Mouse (Mus musculus): ENCODE measurements around the gene Anks1b.

Gene Anks1b

DNA sequence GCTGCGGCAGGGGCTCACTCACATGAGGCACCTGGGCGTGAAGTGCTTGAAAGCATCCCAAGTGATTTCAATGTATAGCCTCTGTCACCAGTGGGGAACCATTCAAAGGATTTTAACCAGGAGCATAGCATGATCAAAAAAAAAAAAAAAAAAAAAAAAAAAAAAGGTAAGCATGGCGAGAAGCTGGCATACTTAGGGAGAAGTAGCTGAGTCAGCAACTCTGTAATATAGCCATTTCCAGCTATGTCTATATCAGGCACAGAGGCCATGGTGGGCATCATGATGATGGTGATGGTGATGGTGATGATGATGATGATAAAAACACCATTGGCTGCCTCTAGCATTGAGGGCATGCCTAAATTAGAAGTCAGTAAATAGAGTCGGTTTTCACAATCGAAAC is 814.8 kb downstream of the Anks1b start:
- DNase-seq, result no peak

DNA sequence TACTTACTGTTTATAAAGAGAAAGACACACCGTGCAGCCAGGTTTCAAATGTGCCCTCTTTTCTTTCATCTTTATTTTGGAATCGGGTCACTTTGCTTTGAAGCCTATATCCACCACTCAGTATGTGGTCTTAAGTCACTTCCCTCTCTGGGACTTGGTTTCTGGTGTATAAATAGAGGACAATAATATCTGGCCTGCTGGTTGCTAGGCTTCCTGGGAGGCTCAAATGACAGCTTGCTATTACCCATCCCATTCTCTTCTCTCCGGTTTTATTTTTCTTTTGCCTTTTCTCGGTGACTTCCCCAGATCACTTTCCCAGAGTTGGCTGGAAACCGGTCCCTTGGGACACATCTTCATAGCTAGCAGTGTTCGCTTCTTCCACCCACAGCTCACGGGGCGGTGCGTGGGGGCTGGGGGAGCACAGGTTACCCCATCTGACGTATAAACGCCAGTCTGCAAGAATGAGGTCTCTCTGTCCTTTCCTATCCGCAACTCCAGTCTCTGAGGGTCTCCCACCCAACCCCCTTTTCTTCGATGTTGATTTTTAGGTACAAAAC is 815.5 kb downstream of the Anks1b start:
- DNase-seq, result no peak

DNA sequence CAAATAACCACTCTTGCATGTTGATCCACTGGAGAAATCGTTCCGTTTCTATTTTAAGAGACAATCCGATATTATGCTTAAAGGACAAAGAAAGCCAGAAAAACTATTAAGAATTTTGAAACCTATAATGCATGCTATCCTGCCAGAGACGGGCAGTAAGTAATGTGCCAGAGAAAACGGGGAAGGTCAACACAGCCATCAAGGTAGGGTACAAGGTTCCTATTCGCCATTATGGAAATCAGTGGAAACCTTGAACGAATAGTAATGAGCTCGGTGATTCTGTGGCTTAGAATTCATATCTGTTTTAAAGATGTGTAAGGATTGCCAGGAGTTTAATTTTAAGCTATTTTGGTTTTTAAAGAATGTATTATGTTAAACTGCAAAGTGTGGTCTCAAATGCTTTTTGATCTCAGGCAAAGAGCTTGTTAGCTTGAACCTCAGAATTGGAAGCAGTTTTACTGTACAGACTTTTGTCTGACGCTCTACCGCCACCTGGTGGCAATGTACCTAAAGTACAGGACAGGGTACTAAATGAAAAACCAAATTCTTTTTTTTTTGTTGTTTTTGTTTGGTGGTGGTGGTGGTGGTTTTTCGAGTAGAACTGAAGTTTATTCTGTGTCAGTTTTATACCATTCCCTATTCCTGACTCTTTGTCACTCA is 816.7 kb downstream of the Anks1b start:
- DNase-seq, result peak; percentile 69

DNA sequence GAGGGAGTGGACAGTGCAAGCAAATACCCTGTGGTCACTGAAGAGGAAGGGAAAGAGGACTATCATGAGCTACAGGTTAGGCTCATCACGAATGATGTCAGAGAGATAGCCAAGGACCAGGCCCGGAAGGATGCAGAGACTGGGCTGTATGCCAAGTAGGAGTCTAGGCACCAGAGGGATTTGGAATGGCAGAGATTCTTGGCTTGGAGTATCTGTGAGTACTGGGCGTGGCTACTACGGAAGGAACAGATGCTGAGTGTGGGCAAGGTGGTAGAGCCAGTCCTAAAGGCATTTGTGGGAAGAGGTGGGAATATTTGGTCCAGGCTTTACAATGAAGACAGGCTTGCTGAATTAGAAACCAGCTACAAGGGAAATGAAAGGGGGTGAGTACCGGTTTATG is 823.4 kb downstream of the Anks1b start:
- DNase-seq, result no peak

DNA sequence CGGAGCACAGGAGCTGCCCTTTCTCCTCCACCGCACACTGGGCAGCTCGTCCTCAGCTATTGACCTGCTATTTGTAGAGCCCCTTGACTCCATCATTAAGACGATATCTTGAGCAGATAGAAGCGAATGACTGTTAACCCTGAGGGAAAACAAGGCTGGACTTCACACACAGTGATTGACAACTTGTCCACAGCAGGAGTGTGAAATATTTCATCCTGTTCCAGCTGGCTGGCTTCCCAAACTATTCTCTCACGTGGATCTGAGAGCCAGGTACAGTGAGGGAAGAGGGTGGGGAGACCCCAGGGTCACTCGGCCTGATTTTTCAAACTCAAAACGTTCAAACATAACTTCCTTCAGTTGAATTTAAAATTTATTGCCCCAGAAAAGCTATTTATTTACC is 824.1 kb downstream of the Anks1b start:
- DNase-seq, result no peak

DNA sequence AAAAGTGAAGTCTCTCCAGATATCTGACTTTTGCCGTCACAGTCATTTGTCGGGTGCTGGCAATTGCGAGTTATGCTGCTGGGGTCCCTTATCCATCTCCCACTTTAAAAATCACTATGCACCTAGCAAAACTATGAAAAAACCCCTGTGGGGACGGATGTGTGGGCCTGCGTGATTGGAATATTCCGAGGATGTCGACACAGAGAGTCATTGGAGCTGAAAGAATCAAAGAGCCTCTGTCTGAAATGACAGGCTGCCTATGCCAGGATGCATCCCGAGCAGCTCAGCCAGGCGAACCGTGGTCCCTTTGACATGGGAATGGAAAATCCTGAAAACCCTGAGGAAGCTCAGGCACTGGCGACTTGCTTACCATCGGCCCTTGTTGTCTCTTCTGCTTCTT is 825.9 kb downstream of the Anks1b start:
- DNase-seq, result peak; percentile 56

DNA sequence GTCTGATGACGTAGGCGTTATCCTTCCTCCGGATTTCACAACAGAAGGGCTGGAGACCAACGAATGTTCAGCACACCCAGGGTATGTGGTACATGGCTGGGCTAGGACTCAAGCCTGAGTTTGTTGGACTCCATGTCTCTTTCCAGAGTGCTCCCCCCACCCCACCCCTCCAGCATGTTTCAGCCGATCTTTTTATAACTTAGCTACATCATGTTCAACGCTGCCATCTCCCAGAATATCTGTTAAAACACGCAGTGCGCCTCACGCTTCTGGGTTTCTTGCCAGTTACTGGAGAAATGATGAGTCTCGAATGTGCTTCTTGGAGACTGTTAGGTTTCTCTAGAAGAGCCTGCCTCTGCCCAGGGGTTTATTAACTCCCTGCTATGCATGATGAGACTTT is 831.3 kb downstream of the Anks1b start:
- DNase-seq, result no peak

DNA sequence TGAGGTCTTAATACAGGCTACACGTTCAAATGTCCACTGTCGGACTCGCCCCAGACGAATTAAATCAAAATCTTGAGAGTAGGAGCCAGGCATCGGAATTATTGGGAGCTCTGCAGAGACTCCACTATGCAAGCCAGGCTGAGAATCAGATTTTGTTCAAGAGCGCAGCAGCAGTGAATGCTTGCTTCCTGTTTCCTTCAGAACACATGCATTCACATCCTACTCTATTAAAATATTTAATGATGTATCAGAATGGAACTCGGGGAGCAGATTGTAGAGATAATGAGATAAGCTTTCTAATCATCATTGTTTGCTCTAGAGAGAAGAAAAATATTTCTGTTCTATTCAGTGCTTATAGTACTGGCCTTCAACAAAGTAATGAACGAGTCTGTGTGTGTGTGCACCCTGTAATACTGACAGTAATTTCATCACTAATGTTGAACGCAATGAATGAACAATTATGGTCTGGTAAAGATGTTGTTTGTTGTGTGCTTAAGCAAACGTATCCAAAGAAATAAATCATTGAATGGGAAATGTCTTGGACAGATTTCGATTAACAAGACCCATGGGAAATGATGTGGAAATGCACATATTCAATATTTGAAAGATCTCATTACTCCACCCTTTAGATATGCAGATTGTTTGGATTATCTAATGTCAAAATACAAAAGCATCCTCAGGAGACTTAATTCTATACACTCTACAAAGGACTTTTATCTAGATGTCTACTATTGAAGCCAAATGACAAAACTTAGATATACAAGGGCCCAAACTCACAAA is 835.7 kb downstream of the Anks1b start:
- DNase-seq, result no peak

DNA sequence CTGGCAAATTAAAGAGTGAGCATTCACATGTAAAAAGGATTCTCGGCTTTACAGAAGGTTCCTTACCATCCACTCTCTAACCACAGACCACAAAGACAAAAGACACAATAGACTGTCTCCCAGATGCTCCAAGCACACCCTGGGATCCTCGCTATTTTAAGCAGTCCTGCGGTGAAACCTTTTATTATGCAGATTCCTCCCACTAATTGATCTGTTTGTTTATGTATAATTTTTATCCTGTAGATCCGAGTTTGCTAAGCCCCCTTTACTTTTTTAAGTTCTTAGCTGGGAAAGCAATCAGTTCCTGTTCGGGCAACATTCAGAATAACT is 836.3 kb downstream of the Anks1b start:
- DNase-seq, result no peak

DNA sequence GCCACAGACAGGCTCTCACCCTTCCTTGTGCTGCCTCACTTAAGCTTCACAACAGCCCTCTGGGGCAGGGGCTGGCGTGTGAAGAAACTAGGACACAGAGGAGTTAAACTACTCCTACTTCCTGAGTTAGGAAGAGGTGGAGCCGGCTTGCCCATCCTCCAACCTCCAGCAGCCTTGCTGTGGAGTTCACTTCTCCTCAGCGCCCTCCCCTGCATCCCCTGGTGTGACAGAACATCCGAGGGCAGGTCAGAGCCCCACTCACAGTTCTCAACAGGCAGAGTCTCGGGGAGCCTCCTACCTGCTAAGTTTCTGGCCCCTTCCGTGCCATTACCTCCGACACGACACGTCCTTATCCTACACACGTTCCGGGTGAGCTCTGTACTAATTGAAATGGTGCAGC is 844.7 kb downstream of the Anks1b start:
- peak; percentile 29 for DNase-seq

DNA sequence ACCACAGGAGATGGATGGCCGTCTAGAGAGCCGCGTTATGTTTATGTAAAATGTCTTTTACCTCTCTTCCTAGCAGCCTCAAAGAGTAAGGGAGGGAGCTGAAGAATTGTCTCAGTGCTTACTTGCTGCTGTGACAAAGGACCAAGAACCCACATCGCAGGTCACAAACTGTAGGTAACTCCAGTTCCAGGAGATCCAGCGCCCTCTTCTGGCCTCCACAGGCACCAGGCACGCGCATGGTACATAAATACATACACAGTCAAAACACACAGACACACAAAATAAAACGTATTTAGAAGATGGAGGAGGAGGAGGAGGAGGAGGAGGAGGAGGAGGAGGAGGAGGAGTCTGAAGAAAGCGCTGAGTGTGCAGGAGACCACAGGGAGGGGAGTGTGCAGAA is 845.4 kb downstream of the Anks1b start:
- no peak for DNase-seq

DNA sequence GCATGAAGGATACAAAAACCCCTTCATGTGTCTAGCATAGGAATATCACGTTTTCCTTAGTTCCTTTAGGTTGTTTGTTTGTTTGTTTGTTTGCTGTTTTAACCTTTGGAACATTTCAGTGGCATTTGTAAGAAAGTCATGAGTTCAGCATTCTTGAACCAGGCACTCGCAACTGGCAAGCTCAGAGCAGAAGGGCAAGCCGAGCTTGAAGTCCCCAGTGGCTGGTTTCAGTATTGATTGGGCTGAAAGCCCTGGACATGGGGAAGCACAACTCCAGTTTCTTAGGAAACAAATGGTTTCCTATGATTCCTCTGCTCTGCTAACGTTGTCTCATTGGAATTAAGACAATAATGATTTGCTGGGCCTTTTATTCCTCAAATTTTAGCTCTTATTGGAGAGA is 846.7 kb downstream of the Anks1b start:
- no peak for DNase-seq

DNA sequence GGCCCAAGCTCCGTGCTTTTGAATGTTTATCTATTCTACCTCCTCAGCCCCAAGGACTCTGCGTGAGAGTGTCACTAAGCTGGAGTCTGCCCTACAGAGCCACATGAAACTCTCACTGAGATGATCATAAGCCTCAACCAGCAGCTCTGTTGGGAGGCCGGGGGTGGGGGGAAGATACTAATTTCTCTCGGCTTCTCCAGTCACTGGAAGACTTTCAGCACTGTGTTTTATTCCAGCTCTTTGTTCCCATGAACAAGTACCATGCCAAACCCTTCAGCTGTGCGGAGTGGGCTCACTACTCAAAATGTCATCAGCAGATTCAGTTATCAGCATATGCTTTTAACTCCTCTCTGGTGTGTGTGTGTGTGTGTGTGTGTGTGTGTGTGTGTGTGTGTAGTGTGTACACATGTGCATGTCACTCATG is 849.8 kb downstream of the Anks1b start:
- no peak for DNase-seq

DNA sequence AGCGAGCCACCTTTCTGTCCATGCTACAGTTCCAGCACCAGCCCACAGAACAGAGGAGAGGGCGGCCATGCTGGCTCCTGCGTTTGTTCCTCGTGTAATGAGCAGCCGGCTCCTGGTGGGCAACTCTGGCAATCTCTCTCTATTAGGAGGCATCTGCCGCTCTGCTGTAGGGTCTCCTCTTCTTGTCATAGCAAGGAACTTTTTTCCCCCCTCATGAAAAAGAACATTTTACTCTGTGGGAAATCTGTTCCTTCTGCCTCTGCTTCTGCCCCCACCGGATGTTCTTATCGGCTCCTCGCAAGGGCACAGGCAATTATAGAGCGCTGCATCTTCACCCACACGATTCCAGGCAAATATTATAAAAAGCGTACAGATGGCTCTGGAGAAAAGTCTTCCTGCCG is 850.6 kb downstream of the Anks1b start:
- DNase-seq, result no peak

DNA sequence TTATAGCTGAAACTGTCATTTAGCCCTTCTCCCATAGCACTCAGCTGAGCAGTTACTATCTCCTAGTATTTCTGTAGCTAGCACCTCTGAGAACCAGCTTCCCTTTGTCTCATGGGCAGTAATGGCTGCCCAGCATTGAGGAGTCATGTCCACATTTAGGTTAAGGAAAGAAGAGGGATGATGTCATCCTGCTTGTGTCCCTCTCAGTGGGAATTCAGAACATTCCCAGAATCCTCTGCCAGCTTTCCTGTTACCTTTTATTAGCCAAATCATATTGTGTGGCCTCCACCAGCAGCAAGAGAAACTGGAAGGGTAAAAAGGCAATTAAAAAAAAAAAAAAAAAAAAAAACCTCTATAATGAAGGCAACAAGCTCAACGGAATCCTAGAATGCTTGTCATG is 851.6 kb downstream of the Anks1b start:
- no peak for DNase-seq

DNA sequence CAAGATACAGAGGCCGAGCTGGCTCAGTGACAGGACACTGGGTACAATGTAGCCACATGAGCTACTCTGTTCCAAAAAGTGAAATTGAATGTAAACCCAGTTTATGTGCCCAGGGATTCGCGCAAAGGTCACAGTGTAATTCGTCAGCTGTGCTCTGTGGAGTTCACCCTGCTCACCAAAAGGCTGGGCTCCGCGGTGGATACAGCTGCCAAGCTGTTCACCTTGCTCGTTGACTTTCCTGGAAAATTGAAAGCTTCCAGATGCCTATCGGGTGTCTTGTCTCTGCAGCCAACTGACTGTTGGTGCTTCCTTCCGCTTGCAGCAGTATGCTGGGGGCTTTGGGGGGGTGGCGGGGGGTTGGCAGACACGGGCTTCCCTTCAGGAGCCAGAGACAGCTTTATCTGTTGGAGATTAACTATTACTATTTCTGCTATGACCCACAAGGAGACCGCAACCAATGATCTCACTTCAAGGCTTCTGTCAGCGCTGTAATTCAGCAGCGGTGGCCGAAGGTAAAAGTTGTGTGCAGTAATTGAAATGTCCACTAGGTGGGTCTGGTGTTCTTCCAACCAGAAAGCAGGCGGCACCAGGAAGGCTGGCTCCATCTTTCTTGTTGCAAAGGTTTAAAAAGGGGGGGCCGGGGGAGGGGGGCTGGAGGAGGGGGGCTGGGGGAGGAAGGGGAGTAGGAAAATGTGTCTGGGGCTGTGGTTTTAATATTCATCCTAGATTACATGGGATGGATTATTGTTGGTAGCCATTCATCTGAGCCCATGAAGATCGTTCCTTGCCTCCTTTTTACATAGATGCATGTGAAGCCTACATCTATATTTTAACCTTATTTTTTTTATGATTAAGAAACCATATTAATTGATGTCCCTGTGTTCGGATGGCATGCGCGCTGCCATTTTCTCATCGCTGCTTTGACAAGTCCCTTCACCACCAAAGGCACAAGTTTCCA is 855.4 kb downstream of the Anks1b start:
- DNase-seq, result peak; percentile 90

DNA sequence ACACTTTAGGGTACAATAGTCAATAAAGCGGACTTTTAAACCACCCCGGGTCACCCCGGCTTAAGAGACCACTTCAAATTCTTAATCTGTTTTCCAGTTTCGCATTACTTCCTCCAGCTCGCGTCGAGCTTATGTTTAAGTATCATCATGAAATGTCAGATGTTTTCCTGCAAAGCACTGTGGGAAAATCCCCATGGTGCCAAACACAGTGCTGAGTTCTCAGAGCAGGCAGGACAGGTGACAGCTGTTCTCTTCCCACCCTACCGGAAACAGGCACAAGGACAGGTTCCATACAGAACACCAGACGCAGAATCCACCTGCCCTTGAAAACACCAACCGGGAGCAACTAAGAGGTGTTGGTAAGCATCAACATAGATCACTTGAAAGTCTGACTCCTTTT is 856.2 kb downstream of the Anks1b start:
- peak; percentile 36 for DNase-seq

DNA sequence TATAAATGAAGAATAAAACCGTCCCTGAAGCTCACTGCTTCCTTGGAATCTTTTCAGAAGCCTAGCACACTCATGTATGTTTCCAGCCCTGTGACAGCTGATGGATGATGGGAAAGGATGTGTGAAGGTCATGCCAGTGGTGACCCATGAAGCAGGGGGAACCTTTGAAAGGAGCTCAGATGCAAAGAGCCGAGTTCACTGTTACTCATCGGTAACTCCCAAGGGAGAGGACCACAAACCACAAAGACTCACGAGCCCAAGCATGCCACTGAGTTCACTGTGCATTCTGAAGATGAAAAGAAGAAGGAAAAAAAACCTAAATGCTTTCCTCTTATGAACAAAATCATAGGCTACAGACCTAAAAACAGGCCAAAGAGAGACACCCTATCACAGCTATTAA is 859.5 kb downstream of the Anks1b start:
- DNase-seq, result no peak

DNA sequence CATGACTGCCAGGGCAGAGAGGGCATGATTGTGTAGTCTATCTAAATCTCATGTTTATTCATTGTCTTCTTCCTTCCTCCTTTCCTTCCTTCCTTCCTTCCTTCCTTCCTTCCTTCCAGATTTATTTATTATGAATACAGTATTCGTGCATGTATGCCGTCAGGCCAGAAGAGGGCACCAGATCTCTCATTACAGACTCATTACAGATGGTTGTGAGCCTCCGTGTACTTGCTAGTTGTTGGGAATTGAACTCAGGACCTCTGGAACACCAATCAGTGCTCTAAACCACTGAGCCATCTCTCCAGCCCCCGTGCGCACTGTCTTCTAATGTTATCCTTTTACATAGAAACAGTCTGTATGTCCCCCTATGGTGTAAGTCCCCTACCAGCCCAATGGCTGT is 860.3 kb downstream of the Anks1b start:
- peak; percentile 63 for DNase-seq

DNA sequence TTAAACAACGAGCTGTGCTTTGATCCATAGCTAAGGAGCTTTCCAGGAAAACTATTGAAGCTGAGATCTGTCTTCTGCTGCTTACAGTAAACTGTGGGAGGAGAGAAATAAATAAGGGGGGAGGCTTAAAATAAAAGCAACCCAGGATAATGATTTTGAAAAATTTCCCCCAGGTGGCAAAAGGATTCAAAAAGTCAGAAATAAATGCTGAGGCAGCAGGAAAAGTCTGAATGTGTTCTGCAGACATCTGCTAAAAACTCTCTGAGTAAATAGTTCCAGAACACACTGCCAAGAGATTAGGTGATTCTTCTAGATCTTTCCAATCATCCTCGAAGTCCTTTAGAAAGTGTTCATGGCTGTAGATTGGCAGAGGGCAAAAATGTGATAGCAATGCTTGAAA is 865.2 kb downstream of the Anks1b start:
- no peak for DNase-seq

DNA sequence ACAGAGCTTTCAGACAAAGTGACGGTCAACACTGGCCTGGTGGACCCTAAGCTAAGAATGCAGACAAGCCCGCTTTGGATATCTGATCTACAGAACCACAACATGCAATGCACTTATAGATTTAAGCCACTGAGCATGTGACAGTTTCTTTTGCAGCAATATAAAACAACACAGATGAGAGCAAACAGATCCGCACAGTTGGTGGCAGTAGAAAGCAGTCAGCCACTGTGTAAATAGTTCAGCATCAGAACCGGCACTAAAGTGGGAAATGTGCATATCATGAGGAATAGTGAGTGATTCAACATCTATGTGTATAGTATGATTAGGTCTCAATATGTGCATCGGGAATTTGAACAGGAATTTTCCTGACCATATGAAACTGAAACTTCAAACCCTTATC is 867.6 kb downstream of the Anks1b start:
- no peak for DNase-seq

DNA sequence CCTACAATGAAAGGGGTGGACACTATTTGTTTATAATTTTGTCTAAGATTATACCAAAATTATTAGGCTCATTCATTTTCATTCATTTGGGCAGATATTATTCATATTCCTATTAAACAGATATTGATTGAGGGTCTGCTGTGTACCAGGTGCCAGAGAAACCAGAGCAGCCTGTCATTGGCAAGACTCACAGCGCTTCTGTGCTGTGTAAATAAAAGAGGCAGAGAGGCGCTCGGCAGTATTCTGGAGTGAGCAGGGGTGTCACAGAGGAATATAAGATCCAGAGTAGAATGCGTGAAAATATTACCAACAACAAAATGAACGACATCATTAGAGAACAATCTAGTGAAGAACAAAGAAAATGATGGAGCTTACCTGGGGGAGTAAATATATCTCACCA is 878.6 kb downstream of the Anks1b start:
- DNase-seq, result no peak

DNA sequence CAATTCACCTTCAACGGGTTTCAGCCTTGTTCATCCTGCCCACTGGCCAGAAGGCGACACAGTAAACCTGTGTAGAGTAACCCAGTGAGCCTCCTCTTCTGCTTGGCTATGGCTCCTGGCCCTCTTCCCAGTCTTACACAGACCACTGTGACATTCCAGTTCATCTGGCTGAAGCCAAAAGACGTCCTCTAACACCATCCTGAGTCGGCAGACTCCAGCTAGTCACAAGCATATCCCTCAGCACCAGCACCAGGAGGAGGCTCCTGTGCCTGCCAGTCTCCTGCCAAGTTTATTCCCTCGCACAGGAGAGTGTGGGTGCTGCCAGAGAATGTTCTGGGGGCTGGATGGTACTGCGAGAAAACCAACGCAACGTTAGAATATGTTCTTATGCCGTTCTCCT is 879.8 kb downstream of the Anks1b start:
- DNase-seq, result no peak

Data from retina, postnatal 1 day (tissue).